Mouse (Mus musculus) liver, adult 2 months (tissue): Measurements from ENCODE around the gene Smim15.

Experiments used
- CTCF ChIP-seq: fragments of 200-500 bp; IDR thresholded peaks from 2 replicates; pipeline ENCODE4 v1.5.1; 2011; ENCODE audit warnings: low read depth, low read length, control low read depth
- POLR2A ChIP-seq: fragments of 200-500 bp; IDR thresholded peaks from 2 replicates; pipeline ENCODE4 v1.6.1; 2011; ENCODE audit warnings: low read length, control low read depth; ENCODE audit not compliant: insufficient read depth; ENCODE audit errors: extremely low read depth

GRCm38 (mm10) chr13:108094681-108095080 lies 50.4 kb downstream of the Smim15 start:
- TF ChIP-seq CTCF (no peak), POLR2A (no peak)
